Mouse (Mus musculus): ENCODE results near the gene Atp8a1. TPM values are rescaled to one million over a fixed set of nuclear protein-coding genes. Genes with fewer than 3 reads are reported as not detected.

Atp8a1 gene
- total RNA-seq, 1 experiment from 2014 or later, result 16.8 TPM

- DNase-seq, result no peak
Observed at GRCm38 (mm10) chr5:67629861-67630260, 217.4 kb downstream of the Atp8a1 start.

GRCm38 (mm10) chr5:67629440-67629839, 217.8 kb downstream of the Atp8a1 start:
- no peak for DNase-seq

- no peak for DNase-seq
Observed at GRCm38 (mm10) chr5:67628180-67628940, 218.9 kb downstream of the Atp8a1 start.

- DNase-seq, result no peak
Observed at GRCm38 (mm10) chr5:67621230-67621629, 226.0 kb downstream of the Atp8a1 start.

GRCm38 (mm10) chr5:67609520-67609837, 237.8 kb downstream of the Atp8a1 start:
- no peak for DNase-seq

GRCm38 (mm10) chr5:67608674-67609519, 238.3 kb downstream of the Atp8a1 start:
- no peak for DNase-seq

- peak; percentile 38 for DNase-seq
Observed at GRCm38 (mm10) chr5:67607804-67608673, 239.2 kb downstream of the Atp8a1 start, which contains the start of gene Shisa3. Gene Shisa3, plus strand, starts transcription at chr5:67607882.

GRCm38 (mm10) chr5:67606916-67607803, 240.1 kb downstream of the Atp8a1 start:
- DNase-seq, result no peak

- DNase-seq, result no peak
Observed at GRCm38 (mm10) chr5:67605951-67606350, 241.3 kb downstream of the Atp8a1 start.

- no peak for DNase-seq
Observed at GRCm38 (mm10) chr5:67599935-67600334, 247.3 kb downstream of the Atp8a1 start.

GRCm38 (mm10) chr5:67595629-67596028, 251.6 kb downstream of the Atp8a1 start:
- no peak for DNase-seq

- no peak for DNase-seq
Observed at GRCm38 (mm10) chr5:67595070-67595469, 252.2 kb downstream of the Atp8a1 start.

- DNase-seq, result no peak
Observed at GRCm38 (mm10) chr5:67579725-67580633, 267.3 kb downstream of the Atp8a1 start.

- no peak for DNase-seq
Observed at GRCm38 (mm10) chr5:67575705-67576104, 271.5 kb downstream of the Atp8a1 start.

GRCm38 (mm10) chr5:67574039-67574438, 273.2 kb downstream of the Atp8a1 start:
- no peak for DNase-seq

- DNase-seq, result no peak
Observed at GRCm38 (mm10) chr5:67572552-67573155, 274.6 kb downstream of the Atp8a1 start.

Data from adrenal gland, postnatal 25 days (tissue).